Mouse (Mus musculus): Measurements from ENCODE around the gene Entpd7. TPM values are rescaled to one million over a fixed set of nuclear protein-coding genes. Genes with fewer than 3 reads are reported as not detected.

Entpd7 gene
- polyA plus RNA-seq, 1 experiment from 2014 or later, result 16.5 TPM

DNA sequence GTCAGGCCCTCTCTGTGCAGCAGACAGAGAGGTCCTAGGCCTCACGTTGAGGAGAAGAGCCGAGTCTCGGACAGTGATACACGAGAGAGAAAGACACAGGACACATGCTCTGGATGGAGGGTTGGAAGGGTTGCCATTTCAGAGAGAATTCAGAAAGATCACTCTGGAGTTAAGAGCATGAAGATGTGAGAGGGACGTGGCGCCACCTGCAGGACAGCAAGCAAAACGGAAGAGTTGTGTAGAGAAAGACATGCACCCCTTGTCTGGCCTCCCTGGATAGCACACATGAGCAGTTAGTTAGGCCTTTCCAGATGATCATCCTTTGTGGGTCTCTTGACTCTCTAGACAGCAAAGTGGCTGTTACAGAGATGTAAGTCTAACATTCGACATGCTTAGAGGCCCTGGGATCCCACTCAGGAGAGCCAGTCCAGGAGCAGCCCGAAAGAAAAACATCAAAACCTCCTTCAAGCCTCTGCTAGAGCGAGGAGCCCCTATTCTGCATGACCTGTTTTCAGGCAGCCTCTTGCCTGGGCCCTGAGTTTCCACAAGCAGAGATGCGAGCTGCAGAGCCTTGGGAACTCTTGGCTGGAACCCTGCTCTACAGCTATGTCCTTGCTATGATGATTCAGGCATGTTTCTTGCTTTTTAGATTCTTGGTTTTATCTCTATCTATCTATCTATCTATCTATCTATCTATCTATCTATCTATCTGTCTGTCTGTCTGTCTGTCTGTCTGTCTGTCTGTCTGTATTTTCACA lies 33.6 kb upstream of the Entpd7 start:
- peaks cover 27% of the 10 kb centered on the region for H3K4me1 ChIP-seq (replicated peaks; ENCODE audit: control insufficient read depth, insufficient read depth, low read length)
- 37% methylated on average over 11 of the region's 11 CpGs for WGBS
- no peak overlapping the region for H3K9ac ChIP-seq (ENCODE audit: low read length)
- 0 out of 2 replicates have a peak, but pooled peaks cover 2% of the 10 kb centered on the region for H3K27me3 ChIP-seq (replicated peaks; ENCODE audit: control insufficient read depth, insufficient read depth, low read length)
- peak; percentile 85 for DNase-seq (ENCODE audit: low spot score)
- H3K9me3 ChIP-seq (ENCODE audit: control insufficient read depth, low read length), result no peaks in the 10 kb centered on the region
- no peak; the same call in 1 of the 2 replicates for ATAC-seq (replicated peaks; ENCODE audit: low FRiP score, low TSS enrichment, low read depth)
- H3K27ac ChIP-seq (ENCODE audit: low read depth), result no peak overlapping the region
- no peak overlapping the region for H3K4me3 ChIP-seq (ENCODE audit: low read depth, low read length)
- no peak overlapping the region for H3K4me2 ChIP-seq (ENCODE audit: low read length)
- no peaks in the 10 kb centered on the region for H3K36me3 ChIP-seq (ENCODE audit: control insufficient read depth, insufficient read depth, low read length)

GRCm38 (mm10) chr19:43659632-43660031 lies 29.8 kb upstream of the Entpd7 start:
- Histone ChIP-seq H3K9me3 (ENCODE audit: control insufficient read depth, low read length) (no peaks in the 10 kb centered on the region), H3K27me3 (replicated peaks; ENCODE audit: control insufficient read depth, insufficient read depth, low read length) (no peaks in the 10 kb centered on the region), H3K4me3 (ENCODE audit: low read depth, low read length) (no peak overlapping the region), H3K36me3 (ENCODE audit: control insufficient read depth, insufficient read depth, low read length) (peaks cover 18% of the 10 kb centered on the region), H3K4me2 (ENCODE audit: low read length) (no peak overlapping the region), H3K27ac (ENCODE audit: low read depth) (no peak overlapping the region), H3K4me1 (replicated peaks; ENCODE audit: control insufficient read depth, insufficient read depth, low read length) (peaks cover 11% of the 10 kb centered on the region; the same call in 1 of the 2 replicates), H3K9ac (ENCODE audit: low read length) (no peak overlapping the region)
- 79% methylated on average over 6 of the region's 6 CpGs for WGBS
- ATAC-seq (replicated peaks; ENCODE audit: low FRiP score, low TSS enrichment, low read depth) (no peak), DNase-seq (ENCODE audit: low spot score) (no peak)

GRCm38 (mm10) chr19:43660774-43661173 lies 28.7 kb upstream of the Entpd7 start:
- peaks cover 21% of the 10 kb centered on the region for H3K36me3 ChIP-seq (ENCODE audit: control insufficient read depth, insufficient read depth, low read length)
- 84% methylated on average over 9 of the region's 9 CpGs for WGBS
- H3K4me2 ChIP-seq (ENCODE audit: low read length), result no peak overlapping the region
- no peak for ATAC-seq (replicated peaks; ENCODE audit: low FRiP score, low TSS enrichment, low read depth)
- H3K27ac ChIP-seq (ENCODE audit: low read depth), result no peak overlapping the region
- no peak overlapping the region for H3K4me3 ChIP-seq (ENCODE audit: low read depth, low read length)
- H3K9me3 ChIP-seq (ENCODE audit: control insufficient read depth, low read length), result no peaks in the 10 kb centered on the region
- no peaks in the 10 kb centered on the region for H3K27me3 ChIP-seq (replicated peaks; ENCODE audit: control insufficient read depth, insufficient read depth, low read length)
- H3K9ac ChIP-seq (ENCODE audit: low read length), result no peak overlapping the region
- no peak for DNase-seq (ENCODE audit: low spot score)
- H3K4me1 ChIP-seq (replicated peaks; ENCODE audit: control insufficient read depth, insufficient read depth, low read length), result peaks cover 9% of the 10 kb centered on the region; the same call in 1 of the 2 replicates

DNA sequence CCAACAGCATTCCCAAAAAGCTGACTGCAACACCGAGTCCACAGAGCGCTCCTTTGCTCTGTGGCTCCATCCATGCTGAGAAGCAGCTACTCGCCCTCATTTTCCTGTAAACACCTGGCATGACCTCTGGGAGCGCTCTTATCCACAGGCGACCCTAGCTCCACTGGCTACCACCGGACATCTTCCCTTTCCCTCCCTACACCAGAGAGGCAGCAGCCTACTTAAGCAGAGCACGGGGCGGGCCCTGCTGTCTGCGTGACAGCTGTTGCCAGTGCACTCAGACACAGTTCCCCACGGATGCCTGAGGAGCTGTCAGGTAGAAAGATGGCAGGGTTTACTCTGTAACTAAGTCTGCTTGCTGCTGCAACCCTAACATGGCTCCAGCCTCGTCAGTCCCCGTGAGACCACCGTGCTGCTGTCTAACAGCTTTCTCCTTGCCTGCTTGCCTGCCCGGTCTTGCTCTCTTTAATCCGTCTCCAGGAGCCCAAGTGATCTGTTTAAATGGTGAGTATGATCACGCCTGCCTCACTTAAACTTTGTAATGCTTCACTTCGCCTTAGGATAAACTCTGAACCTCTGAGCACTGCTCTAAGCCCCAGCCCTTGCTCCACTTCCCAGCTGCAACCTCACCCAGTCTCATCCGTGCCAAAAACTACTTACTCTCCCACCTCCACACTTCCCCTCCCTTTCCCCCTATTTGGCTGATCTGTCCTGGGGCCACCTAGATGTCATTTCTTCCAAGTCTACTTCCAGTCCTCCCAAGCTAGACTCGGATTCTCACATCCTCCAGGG lies 27.1 kb upstream of the Entpd7 start:
- Histone ChIP-seq H3K4me3 (ENCODE audit: low read depth, low read length) (no peak overlapping the region), H3K4me2 (ENCODE audit: low read length) (no peak overlapping the region), H3K9me3 (ENCODE audit: control insufficient read depth, low read length) (no peaks in the 10 kb centered on the region), H3K4me1 (replicated peaks; ENCODE audit: control insufficient read depth, insufficient read depth, low read length) (peaks cover 9% of the 10 kb centered on the region; the same call in 1 of the 2 replicates), H3K27ac (ENCODE audit: low read depth) (peak overlapping the region; percentile 54; the same call in 1 of the 2 replicates), H3K9ac (ENCODE audit: low read length) (no peak overlapping the region), H3K27me3 (replicated peaks; ENCODE audit: control insufficient read depth, insufficient read depth, low read length) (no peaks in the 10 kb centered on the region), H3K36me3 (ENCODE audit: control insufficient read depth, insufficient read depth, low read length) (peaks cover 27% of the 10 kb centered on the region)
- WGBS, result 32% methylated on average over 19 of the region's 19 CpGs
- DNase-seq (ENCODE audit: low spot score), result no peak
- ATAC-seq (replicated peaks; ENCODE audit: low FRiP score, low TSS enrichment, low read depth), result no peak

DNA sequence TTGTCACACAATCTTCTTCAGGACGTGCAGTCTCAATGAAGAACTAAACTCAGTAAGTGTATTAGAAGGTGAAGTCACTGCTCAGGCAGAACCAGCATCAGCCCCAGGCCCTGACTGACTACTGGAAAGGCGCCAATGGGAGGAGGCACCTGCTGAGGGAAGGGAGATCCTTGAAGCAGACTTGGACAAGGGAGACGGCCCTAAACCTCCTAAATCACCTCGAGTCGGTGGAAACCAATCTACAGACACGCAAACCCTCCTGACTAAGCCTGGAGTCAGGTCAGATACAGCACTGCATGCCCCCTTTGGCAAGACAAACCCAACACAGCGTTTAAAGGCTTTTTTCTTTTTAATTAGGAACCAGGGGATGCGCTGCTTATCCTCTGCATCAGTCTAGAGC lies 26.0 kb upstream of the Entpd7 start:
- ATAC-seq (replicated peaks; ENCODE audit: low FRiP score, low TSS enrichment, low read depth) (no peak), DNase-seq (ENCODE audit: low spot score) (no peak)
- Histone ChIP-seq H3K36me3 (ENCODE audit: control insufficient read depth, insufficient read depth, low read length) (peaks cover 27% of the 10 kb centered on the region), H3K9ac (ENCODE audit: low read length) (no peak overlapping the region), H3K27me3 (replicated peaks; ENCODE audit: control insufficient read depth, insufficient read depth, low read length) (no peaks in the 10 kb centered on the region), H3K4me3 (ENCODE audit: low read depth, low read length) (no peak overlapping the region), H3K27ac (ENCODE audit: low read depth) (no peak overlapping the region), H3K4me1 (replicated peaks; ENCODE audit: control insufficient read depth, insufficient read depth, low read length) (peaks cover 9% of the 10 kb centered on the region; the same call in 1 of the 2 replicates), H3K4me2 (ENCODE audit: low read length) (no peak overlapping the region), H3K9me3 (ENCODE audit: control insufficient read depth, low read length) (no peaks in the 10 kb centered on the region)
- WGBS, result 84% methylated on average over 8 of the region's 8 CpGs

DNA sequence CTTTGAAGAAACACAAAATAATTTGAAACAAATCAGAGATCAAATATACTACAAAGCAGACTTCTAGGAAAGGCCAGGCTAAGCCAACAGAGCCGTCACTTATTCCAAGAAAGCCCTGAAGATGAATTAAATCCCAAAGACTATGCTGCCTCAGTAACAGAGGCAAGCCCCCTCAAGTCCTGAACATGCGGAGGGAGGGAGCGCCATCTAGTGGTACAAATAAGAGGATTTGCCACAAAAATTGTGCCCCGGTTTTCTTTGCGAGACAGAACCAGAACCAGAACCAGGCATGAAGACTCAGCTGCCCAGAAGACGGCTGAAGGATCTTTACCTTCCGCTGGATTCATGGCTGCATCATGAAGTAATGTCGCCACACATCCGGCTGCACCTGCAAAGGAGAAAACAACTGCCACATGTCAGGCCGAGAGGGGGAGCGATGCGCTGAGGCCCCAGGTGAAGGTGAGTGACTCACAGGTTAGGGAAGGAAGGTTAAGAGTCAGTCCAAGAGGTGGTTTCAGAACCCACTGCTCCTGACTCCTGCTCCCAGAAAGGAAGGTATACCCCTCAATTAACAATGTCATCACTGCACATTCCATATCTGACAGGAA lies 23.9 kb upstream of the Entpd7 start:
- no peak overlapping the region for H3K9ac ChIP-seq (ENCODE audit: low read length)
- 58% methylated on average over 12 of the region's 12 CpGs for WGBS
- H3K27me3 ChIP-seq (replicated peaks; ENCODE audit: control insufficient read depth, insufficient read depth, low read length), result no peaks in the 10 kb centered on the region
- peaks cover 9% of the 10 kb centered on the region; the same call in 1 of the 2 replicates for H3K4me1 ChIP-seq (replicated peaks; ENCODE audit: control insufficient read depth, insufficient read depth, low read length)
- H3K9me3 ChIP-seq (ENCODE audit: control insufficient read depth, low read length), result no peaks in the 10 kb centered on the region
- no peak overlapping the region for H3K27ac ChIP-seq (ENCODE audit: low read depth)
- H3K36me3 ChIP-seq (ENCODE audit: control insufficient read depth, insufficient read depth, low read length), result peaks cover 27% of the 10 kb centered on the region
- H3K4me3 ChIP-seq (ENCODE audit: low read depth, low read length), result no peak overlapping the region
- ATAC-seq (replicated peaks; ENCODE audit: low FRiP score, low TSS enrichment, low read depth), result no peak
- no peak overlapping the region for H3K4me2 ChIP-seq (ENCODE audit: low read length)
- DNase-seq (ENCODE audit: low spot score), result no peak

DNA sequence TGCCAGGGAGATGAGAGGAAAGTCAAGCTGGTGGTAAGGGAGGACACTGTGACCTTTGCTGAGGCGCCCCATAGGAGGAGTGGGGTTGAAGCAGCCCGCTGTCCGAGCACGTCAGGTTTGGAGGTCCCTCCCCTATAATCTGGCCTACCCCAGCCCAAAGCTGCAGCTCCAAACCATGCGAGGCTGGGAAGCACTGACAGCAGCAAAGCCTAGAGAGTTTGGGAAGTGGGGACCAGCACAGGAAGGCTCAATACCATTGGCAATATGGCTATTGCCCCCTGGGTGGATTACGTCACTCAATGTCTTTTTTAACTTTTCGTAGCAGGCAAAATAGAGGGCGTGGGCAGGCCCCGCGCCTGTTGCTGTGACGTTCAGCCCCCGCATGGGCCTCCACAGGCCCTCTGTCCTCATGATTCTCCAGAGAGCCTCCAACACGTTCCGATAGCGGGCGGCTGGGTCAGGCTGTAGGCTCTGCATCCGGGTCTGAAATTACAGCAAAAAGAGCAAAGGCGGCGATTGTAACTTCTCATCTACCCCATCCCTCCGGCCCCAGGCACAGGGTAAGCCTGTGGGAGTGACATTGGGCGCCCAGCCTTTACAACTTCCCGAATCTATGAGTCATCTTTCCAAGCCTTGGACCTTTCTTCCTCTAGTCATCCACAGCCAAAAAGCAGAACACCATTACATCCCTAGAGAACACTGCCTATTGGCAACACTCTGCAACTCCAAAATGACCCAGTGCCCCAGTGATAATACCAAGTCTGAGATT lies 22.6 kb upstream of the Entpd7 start:
- Histone ChIP-seq H3K4me1 (replicated peaks; ENCODE audit: control insufficient read depth, insufficient read depth, low read length) (peaks cover 7% of the 10 kb centered on the region; the same call in 1 of the 2 replicates), H3K9ac (ENCODE audit: low read length) (no peak overlapping the region), H3K36me3 (ENCODE audit: control insufficient read depth, insufficient read depth, low read length) (peaks cover 27% of the 10 kb centered on the region), H3K27ac (ENCODE audit: low read depth) (no peak overlapping the region), H3K27me3 (replicated peaks; ENCODE audit: control insufficient read depth, insufficient read depth, low read length) (no peaks in the 10 kb centered on the region), H3K9me3 (ENCODE audit: control insufficient read depth, low read length) (no peaks in the 10 kb centered on the region), H3K4me3 (ENCODE audit: low read depth, low read length) (no peak overlapping the region), H3K4me2 (ENCODE audit: low read length) (no peak overlapping the region)
- 89% methylated on average over 22 of the region's 22 CpGs for WGBS
- DNase-seq (ENCODE audit: low spot score) (no peak), ATAC-seq (replicated peaks; ENCODE audit: low FRiP score, low TSS enrichment, low read depth) (no peak)

- Histone ChIP-seq H3K9me3 (ENCODE audit: control insufficient read depth, low read length) (no peaks in the 10 kb centered on the region), H3K4me1 (replicated peaks; ENCODE audit: control insufficient read depth, insufficient read depth, low read length) (peaks cover 3% of the 10 kb centered on the region; the same call in 1 of the 2 replicates), H3K27ac (ENCODE audit: low read depth) (no peak overlapping the region), H3K9ac (ENCODE audit: low read length) (no peak overlapping the region), H3K27me3 (replicated peaks; ENCODE audit: control insufficient read depth, insufficient read depth, low read length) (no peaks in the 10 kb centered on the region), H3K36me3 (ENCODE audit: control insufficient read depth, insufficient read depth, low read length) (peaks cover 27% of the 10 kb centered on the region), H3K4me2 (ENCODE audit: low read length) (no peak overlapping the region), H3K4me3 (ENCODE audit: low read depth, low read length) (no peak overlapping the region)
- WGBS, result 59% methylated on average over 4 of the region's 4 CpGs
- ATAC-seq (replicated peaks; ENCODE audit: low FRiP score, low TSS enrichment, low read depth) (no peak), DNase-seq (ENCODE audit: low spot score) (no peak)
Measured at GRCm38 (mm10) chr19:43667430-43667809, 22.1 kb upstream of the Entpd7 start.
